Mouse (Mus musculus) forebrain, embryonic 13.5 days (tissue): ENCODE data around the gene Tcf12. TPM values are rescaled to one million over a fixed set of nuclear protein-coding genes. Genes with fewer than 3 reads are reported as not detected.

ENCODE experiments used
- ATAC-seq: fragments of 200-750 bp; cut with Nextera tagmentation; 2 replicates; pipeline ENCODE4 v1.8.0; 2017
- H3K27ac ChIP-seq: fragments of 300-500 bp; sonication (generic); 2 replicates; pipeline ENCODE4 v1.5.1; 2015; ENCODE audit warnings: inconsistent platforms, mild to moderate bottlenecking, moderate library complexity
- H3K27me3 ChIP-seq: fragments of 300-500 bp; sonication (generic); 2 replicates; pipeline ENCODE4 v1.6.1; 2015; ENCODE audit warnings: mild to moderate bottlenecking, inconsistent platforms
- H3K36me3 ChIP-seq: fragments of 300-500 bp; sonication (generic); 2 replicates; pipeline ENCODE4 v1.6.1; 2015; ENCODE audit warnings: mild to moderate bottlenecking, inconsistent platforms; ENCODE audit not compliant: poor library complexity, severe bottlenecking
- H3K4me1 ChIP-seq: fragments of 300-500 bp; sonication (generic); 2 replicates; pipeline ENCODE4 v1.6.1; 2015; ENCODE audit warnings: inconsistent platforms
- H3K4me2 ChIP-seq: fragments of 300-500 bp; sonication (generic); 2 replicates; pipeline ENCODE4 v1.6.1; 2015; ENCODE audit warnings: inconsistent platforms, mild to moderate bottlenecking, moderate library complexity
- H3K4me3 ChIP-seq: fragments of 300-500 bp; sonication (generic); 2 replicates; pipeline ENCODE4 v1.5.1; 2015; ENCODE audit warnings: mild to moderate bottlenecking, inconsistent platforms
- H3K9ac ChIP-seq: fragments of 300-500 bp; sonication (generic); 2 replicates; pipeline ENCODE4 v1.6.1; 2015; ENCODE audit warnings: mild to moderate bottlenecking, inconsistent platforms
- H3K9me3 ChIP-seq: fragments of 300-500 bp; sonication (generic); replicated peaks from 2 replicates; pipeline ENCODE4 v1.6.1; 2016; ENCODE audit warnings: inconsistent platforms
- WGBS: fragments of 180-500 bp; shearing (Covaris S2); methylation state at CpG from one replicate; pipeline ENCODE4 v1.1.7; 2015; 5-methylcytosine and 5-hydroxymethylcytosine counted together
- polyA plus RNA-seq: library from polyadenylated mRNA; unstranded; fragments of >200 nt; fragmentation: Nextera tagmentation; extraction: Ambion mirVana; gene quantifications from 2 replicates; pipeline ENCODE4 v1.2.1, GENCODE M21; 2015

Gene Tcf12
- polyA plus RNA-seq, 1 experiment from 2014 or later = 83.1 TPM

- 83% methylated on average over 4 of the region's 4 CpGs for WGBS
- no peak for ATAC-seq
- H3K27ac ChIP-seq = no peak overlapping the region
- H3K9me3 ChIP-seq = no peaks in the 10 kb centered on the region
- H3K36me3 ChIP-seq = no peaks in the 10 kb centered on the region
- H3K4me2 ChIP-seq = no peak overlapping the region
- H3K27me3 ChIP-seq = no peaks in the 10 kb centered on the region
- H3K4me3 ChIP-seq = no peak overlapping the region
- H3K9ac ChIP-seq = no peak overlapping the region
- H3K4me1 ChIP-seq = peaks cover 3% of the 10 kb centered on the region; the same call in 1 of the 2 replicates
Observed at GRCm38 (mm10) chr9:72014585-72015381, 96.9 kb downstream of the Tcf12 start.

- no peaks in the 10 kb centered on the region for H3K27me3 ChIP-seq
- no peak overlapping the region for H3K9ac ChIP-seq
- no peak overlapping the region for H3K27ac ChIP-seq
- H3K9me3 ChIP-seq = no peaks in the 10 kb centered on the region
- H3K4me1 ChIP-seq = peaks cover 3% of the 10 kb centered on the region; the same call in 1 of the 2 replicates
- WGBS = 92% methylated on average over 1 of the region's 1 CpGs
- H3K4me2 ChIP-seq = no peak overlapping the region
- no peak for ATAC-seq
- no peaks in the 10 kb centered on the region for H3K36me3 ChIP-seq
- no peak overlapping the region for H3K4me3 ChIP-seq
Observed at GRCm38 (mm10) chr9:72013541-72013940, 98.1 kb downstream of the Tcf12 start.

- WGBS = 44% methylated on average over 1 of the region's 1 CpGs
Observed at GRCm38 (mm10) chr9:72008634-72009033, 103.0 kb downstream of the Tcf12 start.

GRCm38 (mm10) chr9:71991147-71991546, 120.5 kb downstream of the Tcf12 start:
- H3K4me2 ChIP-seq = no peak overlapping the region
- H3K9me3 ChIP-seq = no peaks in the 10 kb centered on the region
- no peak overlapping the region for H3K9ac ChIP-seq
- no peak for ATAC-seq
- H3K36me3 ChIP-seq = no peaks in the 10 kb centered on the region
- H3K4me3 ChIP-seq = no peak overlapping the region
- WGBS = 91% methylated on average over 3 of the region's 3 CpGs
- H3K4me1 ChIP-seq = peaks cover 11% of the 10 kb centered on the region; the same call in 1 of the 2 replicates
- no peak overlapping the region for H3K27ac ChIP-seq
- H3K27me3 ChIP-seq = no peaks in the 10 kb centered on the region

More at GRCm38 (mm10) chr9:72008634-72009033, 103.0 kb downstream of the Tcf12 start:
- no peak overlapping the region for H3K4me3 ChIP-seq
- ATAC-seq = no peak
- no peaks in the 10 kb centered on the region for H3K27me3 ChIP-seq
- H3K4me1 ChIP-seq = no peaks in the 10 kb centered on the region
- H3K36me3 ChIP-seq = no peaks in the 10 kb centered on the region
- no peak overlapping the region for H3K4me2 ChIP-seq
- H3K27ac ChIP-seq = no peak overlapping the region
- no peak overlapping the region for H3K9ac ChIP-seq
- no peaks in the 10 kb centered on the region for H3K9me3 ChIP-seq

GRCm38 (mm10) chr9:71990376-71990775, 121.3 kb downstream of the Tcf12 start:
- Histone ChIP-seq H3K4me1 (peaks cover 11% of the 10 kb centered on the region; the same call in 1 of the 2 replicates), H3K36me3 (no peaks in the 10 kb centered on the region), H3K4me3 (no peak overlapping the region), H3K27ac (no peak overlapping the region), H3K4me2 (no peak overlapping the region), H3K9me3 (no peaks in the 10 kb centered on the region), H3K27me3 (no peaks in the 10 kb centered on the region), H3K9ac (no peak overlapping the region)
- 51% methylated on average over 1 of the region's 1 CpGs for WGBS
- no peak for ATAC-seq

- peaks cover 11% of the 10 kb centered on the region; the same call in 1 of the 2 replicates for H3K4me1 ChIP-seq
- ATAC-seq = no peak
- 36% methylated on average over 1 of the region's 1 CpGs for WGBS
Observed at GRCm38 (mm10) chr9:71989663-71990062, 122.0 kb downstream of the Tcf12 start.

GRCm38 (mm10) chr9:71986716-71987115, 125.0 kb downstream of the Tcf12 start:
- Histone ChIP-seq H3K36me3 (no peaks in the 10 kb centered on the region), H3K4me2 (no peak overlapping the region), H3K9ac (no peak overlapping the region), H3K27ac (no peak overlapping the region), H3K27me3 (no peaks in the 10 kb centered on the region), H3K9me3 (no peaks in the 10 kb centered on the region), H3K4me3 (no peak overlapping the region), H3K4me1 (peaks cover 14% of the 10 kb centered on the region; the same call in 1 of the 2 replicates)
- WGBS = 100% methylated on average over 2 of the region's 2 CpGs
- no peak for ATAC-seq

More at GRCm38 (mm10) chr9:71989663-71990062, 122.0 kb downstream of the Tcf12 start:
- Histone ChIP-seq H3K4me3 (no peak overlapping the region), H3K36me3 (no peaks in the 10 kb centered on the region), H3K9me3 (no peaks in the 10 kb centered on the region), H3K4me2 (no peak overlapping the region), H3K9ac (no peak overlapping the region), H3K27me3 (no peaks in the 10 kb centered on the region), H3K27ac (no peak overlapping the region)

GRCm38 (mm10) chr9:71982826-71983225, 128.8 kb downstream of the Tcf12 start:
- Histone ChIP-seq H3K4me2 (no peak overlapping the region), H3K9me3 (no peaks in the 10 kb centered on the region), H3K4me1 (peaks cover 13% of the 10 kb centered on the region), H3K4me3 (no peak overlapping the region), H3K27ac (no peak overlapping the region), H3K9ac (no peak overlapping the region), H3K27me3 (no peaks in the 10 kb centered on the region), H3K36me3 (no peaks in the 10 kb centered on the region)
- WGBS = 74% methylated on average over 1 of the region's 1 CpGs
- no peak for ATAC-seq

GRCm38 (mm10) chr9:71981071-71981470, 130.6 kb downstream of the Tcf12 start:
- Histone ChIP-seq H3K4me2 (no peak overlapping the region), H3K36me3 (no peaks in the 10 kb centered on the region), H3K9ac (no peak overlapping the region), H3K4me3 (no peak overlapping the region), H3K27me3 (no peaks in the 10 kb centered on the region), H3K27ac (no peak overlapping the region), H3K9me3 (no peaks in the 10 kb centered on the region), H3K4me1 (peaks cover 24% of the 10 kb centered on the region)
- no peak for ATAC-seq
- 94% methylated on average over 3 of the region's 3 CpGs for WGBS

GRCm38 (mm10) chr9:71980579-71980978, 131.1 kb downstream of the Tcf12 start:
- Histone ChIP-seq H3K27me3 (no peaks in the 10 kb centered on the region), H3K4me2 (no peak overlapping the region), H3K36me3 (no peaks in the 10 kb centered on the region), H3K9me3 (no peaks in the 10 kb centered on the region), H3K9ac (no peak overlapping the region), H3K4me3 (no peak overlapping the region), H3K4me1 (peaks cover 29% of the 10 kb centered on the region), H3K27ac (no peak overlapping the region)
- WGBS = 75% methylated on average over 2 of the region's 2 CpGs
- ATAC-seq = no peak

GRCm38 (mm10) chr9:71978886-71979285, 132.8 kb downstream of the Tcf12 start:
- H3K4me2 ChIP-seq = no peak overlapping the region
- H3K4me3 ChIP-seq = no peak overlapping the region
- no peak overlapping the region for H3K27ac ChIP-seq
- no peak for ATAC-seq
- no peaks in the 10 kb centered on the region for H3K27me3 ChIP-seq
- WGBS = 68% methylated on average over 3 of the region's 3 CpGs
- no peaks in the 10 kb centered on the region for H3K9me3 ChIP-seq
- H3K36me3 ChIP-seq = no peaks in the 10 kb centered on the region
- H3K9ac ChIP-seq = no peak overlapping the region
- peaks cover 41% of the 10 kb centered on the region for H3K4me1 ChIP-seq

- Histone ChIP-seq H3K4me1 (peaks cover 45% of the 10 kb centered on the region), H3K27ac (peak overlapping the region; percentile 81), H3K9ac (no peak overlapping the region), H3K9me3 (no peaks in the 10 kb centered on the region), H3K27me3 (no peaks in the 10 kb centered on the region), H3K36me3 (no peaks in the 10 kb centered on the region), H3K4me2 (peak overlapping the region; percentile 40; the same call in 1 of the 2 replicates), H3K4me3 (no peak overlapping the region)
- 4% methylated on average over 6 of the region's 6 CpGs for WGBS
- ATAC-seq = peak; percentile 95
Observed at GRCm38 (mm10) chr9:71976034-71976433, 135.6 kb downstream of the Tcf12 start.
